Mouse (Mus musculus) C2C12 (cell line): ENCODE data around the gene Dnase1l1. TPM values are rescaled to one million over a fixed set of nuclear protein-coding genes. Genes with fewer than 3 reads are reported as not detected.
A peak's percentile ranks its signal among the peaks of the same experiment; 100 is the strongest.

Source experiments
- H3K27me3 ChIP-seq: one replicate; pipeline ENCODE4 v1.6.1; 2011; ENCODE audit not compliant: control insufficient read depth, insufficient read depth, insufficient read length
- H3K36me3 ChIP-seq: one replicate; pipeline ENCODE4 v1.6.1; 2011; ENCODE audit not compliant: control insufficient read depth, insufficient read depth
- H3K4me3 ChIP-seq: one replicate; pipeline ENCODE4 v1.5.1; 2011; ENCODE audit warnings: mild to moderate bottlenecking, control low read depth; ENCODE audit not compliant: poor library complexity, insufficient read depth, severe bottlenecking
- H3K79me2 ChIP-seq: one replicate; pipeline ENCODE4 v1.6.1; 2011; ENCODE audit not compliant: control insufficient read depth, insufficient read depth
- H3K79me3 ChIP-seq: one replicate; pipeline ENCODE4 v1.6.1; 2011; ENCODE audit warnings: low read depth, control low read depth
- H3ac ChIP-seq: one replicate; pipeline ENCODE3; 2011; ENCODE audit warnings: low read depth; ENCODE audit not compliant: control insufficient read depth, insufficient read length
- CEBPB ChIP-seq: IDR thresholded peaks from one replicate; pipeline ENCODE4 v1.6.1; 2011; ENCODE audit warnings: low read depth, mild to moderate bottlenecking, control low read depth, moderate library complexity
- CTCF ChIP-seq: IDR thresholded peaks from one replicate; pipeline ENCODE4 v1.5.1; 2011; ENCODE audit not compliant: control insufficient read depth, insufficient read depth, insufficient read length
- FOSL1 ChIP-seq: IDR thresholded peaks from one replicate; pipeline ENCODE4 v1.8.0; 2011; ENCODE audit warnings: mild to moderate bottlenecking, low read length; ENCODE audit not compliant: poor library complexity, insufficient read depth, severe bottlenecking
- MAX ChIP-seq: IDR thresholded peaks from one replicate; pipeline ENCODE4 v1.6.1; 2011; ENCODE audit warnings: mild to moderate bottlenecking, control low read depth
- MYOD1 ChIP-seq: IDR thresholded peaks from one replicate; pipeline ENCODE4 v1.6.1; 2011; ENCODE audit warnings: low read depth; ENCODE audit not compliant: control insufficient read depth, insufficient read length
- MYOG ChIP-seq: IDR thresholded peaks from one replicate; pipeline ENCODE4 v1.6.1; 2011; ENCODE audit not compliant: control insufficient read depth, insufficient read length; ENCODE audit errors: extremely low read depth
- USF1 ChIP-seq: IDR thresholded peaks from one replicate; pipeline ENCODE4 v1.6.1; 2011; ENCODE audit warnings: low read depth, mild to moderate bottlenecking, control low read depth, moderate library complexity
- microRNA-seq: library from miRNA; unstranded; fragments of <30 nt; microRNA quantifications from one replicate; pipeline ENCODE4, GENCODE M21; 2019; ENCODE audit warnings: borderline microRNAs expressed
- polyA plus RNA-seq: library from polyadenylated mRNA; unstranded; fragments of >200 nt; fragmentation: generic; extraction: Trizol; gene quantifications from one replicate; pipeline ENCODE4 v1.2.1, GENCODE M21; 2012; ENCODE audit warnings: missing spikeins

The Dnase1l1 gene
- polyA plus RNA-seq, 1 experiment, result 13.9 TPM

- Histone ChIP-seq H3K27me3 (no peaks in the 10 kb centered on the region), H3ac (peak overlapping the region; percentile 66), H3K4me3 (peak overlapping the region; percentile 58), H3K79me3 (peaks cover 67% of the 10 kb centered on the region), H3K36me3 (peaks cover 51% of the 10 kb centered on the region), H3K79me2 (peaks cover 91% of the 10 kb centered on the region)
- TF ChIP-seq CEBPB, result no peak
- no peak for TF ChIP-seq USF1
- no peak for TF ChIP-seq CTCF
- TF ChIP-seq MYOG, result no peak
- TF ChIP-seq MAX, result no peak
- TF ChIP-seq MYOD1, result no peak
- no peak for TF ChIP-seq FOSL1
These were observed 37.5 kb downstream of the Dnase1l1 start for GRCm38 (mm10) chrX:74244614-74245083.

GRCm38 (mm10) chrX:74243807-74244206 is 38.3 kb downstream of the Dnase1l1 start:
- H3K27me3 ChIP-seq, result no peaks in the 10 kb centered on the region
- H3K4me3 ChIP-seq, result peak overlapping the region; percentile 58
- peaks cover 93% of the 10 kb centered on the region for H3K79me2 ChIP-seq
- peaks cover 59% of the 10 kb centered on the region for H3K36me3 ChIP-seq
- peak overlapping the region; percentile 67 for H3ac ChIP-seq
- peaks cover 73% of the 10 kb centered on the region for H3K79me3 ChIP-seq
- TF ChIP-seq CEBPB, result no peak
- no peak for TF ChIP-seq MYOD1
- no peak for TF ChIP-seq USF1
- no peak for TF ChIP-seq MYOG
- TF ChIP-seq MAX, result no peak

GRCm38 (mm10) chrX:74243396-74243795 is 38.7 kb downstream of the Dnase1l1 start:
- Histone ChIP-seq H3ac (peak overlapping the region; percentile 67), H3K79me2 (peaks cover 91% of the 10 kb centered on the region), H3K4me3 (peak overlapping the region; percentile 58), H3K36me3 (peaks cover 63% of the 10 kb centered on the region), H3K79me3 (peaks cover 74% of the 10 kb centered on the region), H3K27me3 (no peaks in the 10 kb centered on the region)
- TF ChIP-seq MYOG (no peak), MYOD1 (no peak), USF1 (no peak), FOSL1 (no peak), CEBPB (no peak), CTCF (no peak), MAX (no peak)

- Histone ChIP-seq H3K79me3 (peaks cover 65% of the 10 kb centered on the region), H3K4me3 (no peak overlapping the region), H3K79me2 (peaks cover 92% of the 10 kb centered on the region), H3K27me3 (no peaks in the 10 kb centered on the region), H3ac (no peak overlapping the region), H3K36me3 (peaks cover 89% of the 10 kb centered on the region)
- TF ChIP-seq MAX (no peak), CEBPB (no peak), USF1 (no peak), FOSL1 (no peak), MYOD1 (no peak), CTCF (no peak), MYOG (no peak)
These were observed 41.8 kb downstream of the Dnase1l1 start for GRCm38 (mm10) chrX:74240332-74240731.

- TF ChIP-seq CTCF, result no peak
- TF ChIP-seq MYOD1, result no peak
- TF ChIP-seq MAX, result no peak
- TF ChIP-seq CEBPB, result no peak
- TF ChIP-seq USF1, result no peak
- TF ChIP-seq FOSL1, result no peak
- no peak for TF ChIP-seq MYOG
These were observed 48.9 kb downstream of the Dnase1l1 start for GRCm38 (mm10) chrX:74233196-74233595.

GRCm38 (mm10) chrX:74230038-74230437 is 52.1 kb downstream of the Dnase1l1 start:
- Histone ChIP-seq H3K36me3 (peaks cover 94% of the 10 kb centered on the region), H3K79me3 (peaks cover 8% of the 10 kb centered on the region)
- TF ChIP-seq USF1, result no peak
- no peak for TF ChIP-seq MAX
- no peak for TF ChIP-seq MYOG

More at GRCm38 (mm10) chrX:74233196-74233595, 48.9 kb downstream of the Dnase1l1 start:
- H3K27me3 ChIP-seq, result no peaks in the 10 kb centered on the region
- no peak overlapping the region for H3ac ChIP-seq
- H3K4me3 ChIP-seq, result no peak overlapping the region
- peaks cover 14% of the 10 kb centered on the region for H3K79me3 ChIP-seq
- peaks cover 56% of the 10 kb centered on the region for H3K79me2 ChIP-seq
- peaks cover 93% of the 10 kb centered on the region for H3K36me3 ChIP-seq

More at GRCm38 (mm10) chrX:74230038-74230437, 52.1 kb downstream of the Dnase1l1 start:
- no peak overlapping the region for H3K4me3 ChIP-seq
- H3K79me2 ChIP-seq, result peaks cover 28% of the 10 kb centered on the region
- H3K27me3 ChIP-seq, result no peaks in the 10 kb centered on the region
- no peak overlapping the region for H3ac ChIP-seq

Small RNAs within 50 kb of the gene (microRNA-seq; reads per million reads assigned to microRNA genes)
- 1.1 reads per million, percentile 24 among the genes with 10 or more reads in this experiment for gene Mir7091
- not detected for gene Mir7092

Other genes with a start within 250 kb of the Dnase1l1 start
- 0.07 TPM for gene Opn1mw, start 154.9 kb downstream of the Dnase1l1 start, polyA plus RNA-seq
- 7.0 TPM for gene Mecp2, start 147.0 kb downstream of the Dnase1l1 start, polyA plus RNA-seq
- gene Tex28, start 114.5 kb downstream of the Dnase1l1 start, polyA plus RNA-seq, result not detected
- gene Tktl1, start 105.1 kb downstream of the Dnase1l1 start, polyA plus RNA-seq, result 0.01 TPM
- 1,024 TPM for gene Flna, start 32.5 kb downstream of the Dnase1l1 start, polyA plus RNA-seq
- 172 TPM for gene Emd, start 27.6 kb downstream of the Dnase1l1 start, polyA plus RNA-seq
- gene Rpl10, start 11.5 kb downstream of the Dnase1l1 start, polyA plus RNA-seq, result 3,196 TPM
- gene Taz, start 425 bp downstream of the Dnase1l1 start, polyA plus RNA-seq, result 18.1 TPM
- gene Atp6ap1, start 14.8 kb upstream of the Dnase1l1 start, polyA plus RNA-seq, result 120 TPM
- 95.2 TPM for gene Gdi1, start 22.7 kb upstream of the Dnase1l1 start, polyA plus RNA-seq
- gene Fam50a, start 30.7 kb upstream of the Dnase1l1 start, polyA plus RNA-seq, result 45.4 TPM
- gene Plxna3, start 46.7 kb upstream of the Dnase1l1 start, polyA plus RNA-seq, result 7.9 TPM
- 68.7 TPM for gene Lage3, start 71.3 kb upstream of the Dnase1l1 start, polyA plus RNA-seq
- 60.7 TPM for gene Ubl4a, start 90.9 kb upstream of the Dnase1l1 start, polyA plus RNA-seq
- gene Slc10a3, start 91.0 kb upstream of the Dnase1l1 start, polyA plus RNA-seq, result 18.5 TPM
- gene Fam3a, start 110.9 kb upstream of the Dnase1l1 start, polyA plus RNA-seq, result 11.5 TPM
- gene Ikbkg, start 111.0 kb upstream of the Dnase1l1 start, polyA plus RNA-seq, result 37.1 TPM
- 148 TPM for gene G6pdx, start 146.9 kb upstream of the Dnase1l1 start, polyA plus RNA-seq
- gene Gm6880, start 199.1 kb upstream of the Dnase1l1 start, polyA plus RNA-seq, result not detected